Mouse (Mus musculus): Measurements from ENCODE around the gene Gsdme. TPM values are rescaled to one million over a fixed set of nuclear protein-coding genes. Genes with fewer than 3 reads are reported as not detected.

The Gsdme gene
- total RNA-seq, 2 experiments from 2014 or later, result 0.26 to 0.70 TPM

- no peak for TF ChIP-seq CTCF (IDR thresholded peaks at IDR 0.05)
- Histone ChIP-seq H3K27ac (no peak overlapping the region), H3K4me3 (no peak overlapping the region)
- intact Hi-C loops (cut with DNase I), result loop anchor here (5.0 kb wide), 1 partner anchor 37 kb away; the partner anchor contains the start of gene Mpp6
- DNase-seq, result no peak
Measured at GRCm38 (mm10) chr6:50149378-50149777, 114.3 kb downstream of the Gsdme start.

- intact Hi-C loops (cut with DNase I), result loop anchor here (5.0 kb wide), 1 partner anchor 34 kb away; the partner anchor contains the start of gene Mpp6
- DNase-seq, result no peak
- Histone ChIP-seq H3K27ac (no peak overlapping the region), H3K4me3 (no peak overlapping the region)
- no peak for TF ChIP-seq CTCF (IDR thresholded peaks at IDR 0.05)
Measured at GRCm38 (mm10) chr6:50146158-50146557, 117.5 kb downstream of the Gsdme start.

- H3K27ac ChIP-seq, result no peak overlapping the region
- no peak for DNase-seq
- TF ChIP-seq CTCF (IDR thresholded peaks at IDR 0.05), result no peak
- no peak overlapping the region for H3K4me3 ChIP-seq
- intact Hi-C loops (cut with DNase I), result no loop called here
Measured at GRCm38 (mm10) chr6:50139526-50139925, 124.1 kb downstream of the Gsdme start.

Other genes with a start within 250 kb of the Gsdme start
- gene Mpp6, start 153.6 kb downstream of the Gsdme start, total RNA-seq (2021), result 100 to 1,000 TPM; 126 to 135 TPM
- 1 to 10 TPM; 2.2 to 3.3 TPM for gene Osbpl3, start 192.3 kb upstream of the Gsdme start, total RNA-seq (2021)

All from gastrocnemius, adult 2 months (tissue).